Mouse (Mus musculus): ENCODE measurements around the gene Bcl2. TPM values are rescaled to one million over a fixed set of nuclear protein-coding genes. Genes with fewer than 3 reads are reported as not detected.
"Not testable (repeated sequence)": the region's sequence is repeated elsewhere in the genome, so short reads cannot be mapped to it uniquely, and the experiment has no call there.

Gene Bcl2
- total RNA-seq, 2 experiments from 2014 or later = 9.1 to 10.2 TPM

- DNase-seq = no peak
- intact Hi-C loops (cut with DNase I) = no loop called here
Measured at GRCm38 (mm10) chr1:106566120-106567086, 147.7 kb downstream of the Bcl2 start.

- intact Hi-C loops (cut with DNase I) = no loop called here
- DNase-seq = no peak
Measured at GRCm38 (mm10) chr1:106565238-106565637, 148.8 kb downstream of the Bcl2 start.

GRCm38 (mm10) chr1:106564436-106564835, 149.6 kb downstream of the Bcl2 start:
- DNase-seq = no peak
- intact Hi-C loops (cut with DNase I) = no loop called here

GRCm38 (mm10) chr1:106562751-106563150, 151.3 kb downstream of the Bcl2 start:
- intact Hi-C loops (cut with DNase I) = no loop called here
- no peak for DNase-seq

GRCm38 (mm10) chr1:106561085-106561760, 152.9 kb downstream of the Bcl2 start:
- intact Hi-C loops (cut with DNase I) = no loop called here
- DNase-seq = no peak

- intact Hi-C loops (cut with DNase I) = no loop called here
- DNase-seq = no peak
Measured at GRCm38 (mm10) chr1:106560105-106560504, 154.0 kb downstream of the Bcl2 start.

GRCm38 (mm10) chr1:106559116-106559605, 154.9 kb downstream of the Bcl2 start:
- no peak for DNase-seq
- intact Hi-C loops (cut with DNase I) = no loop called here

GRCm38 (mm10) chr1:106555498-106556168, 158.4 kb downstream of the Bcl2 start:
- intact Hi-C loops (cut with DNase I) = no loop called here
- no peak for DNase-seq

GRCm38 (mm10) chr1:106553846-106554802, 159.9 kb downstream of the Bcl2 start:
- intact Hi-C loops (cut with DNase I) = no loop called here

GRCm38 (mm10) chr1:106552856-106553255, 161.2 kb downstream of the Bcl2 start:
- intact Hi-C loops (cut with DNase I) = no loop called here
- no peak for DNase-seq

More at GRCm38 (mm10) chr1:106553846-106554802, 159.9 kb downstream of the Bcl2 start:
- peak; percentile 37 for DNase-seq

GRCm38 (mm10) chr1:106550580-106550979, 163.5 kb downstream of the Bcl2 start:
- no peak for DNase-seq

GRCm38 (mm10) chr1:106549025-106549424, 165.0 kb downstream of the Bcl2 start:
- intact Hi-C loops (cut with DNase I) = no loop called here
- DNase-seq = peak; percentile 31 to 35

More at GRCm38 (mm10) chr1:106550580-106550979, 163.5 kb downstream of the Bcl2 start:
- intact Hi-C loops (cut with DNase I) = no loop called here

- intact Hi-C loops (cut with DNase I) = loop anchor here (1.0 to 5.0 kb wide), 5 partner anchors 84 to 272 kb away; partner anchors contain the start of gene Kdsr
- DNase-seq = peak; percentile 70 to 84
Measured at GRCm38 (mm10) chr1:106544817-106545612, 169.1 kb downstream of the Bcl2 start.

GRCm38 (mm10) chr1:106542731-106543130, 171.3 kb downstream of the Bcl2 start:
- intact Hi-C loops (cut with DNase I) = loop anchor here (2.0 to 5.0 kb wide), 3 partner anchors 28 to 275 kb away; no protein-coding TSS in a partner anchor
- DNase-seq = peak; percentile 54 to 75

GRCm38 (mm10) chr1:106541851-106542250, 172.2 kb downstream of the Bcl2 start:
- no peak for DNase-seq
- intact Hi-C loops (cut with DNase I) = loop anchor here (2.0 to 5.0 kb wide), 3 partner anchors 27 to 275 kb away; no protein-coding TSS in a partner anchor

GRCm38 (mm10) chr1:106540130-106540529, 173.9 kb downstream of the Bcl2 start:
- no peak for DNase-seq
- intact Hi-C loops (cut with DNase I) = loop anchor here (5.0 kb wide), 2 partner anchors 113 to 277 kb away; no protein-coding TSS in a partner anchor

- no peak for DNase-seq
- intact Hi-C loops (cut with DNase I) = no loop called here
Measured at GRCm38 (mm10) chr1:106539029-106539428, 175.0 kb downstream of the Bcl2 start.

GRCm38 (mm10) chr1:106534835-106535234, 179.2 kb downstream of the Bcl2 start:
- intact Hi-C loops (cut with DNase I); DNase-seq: not testable (repeated sequence)
